Mouse (Mus musculus): ENCODE results near the gene Gm47985. TPM values are rescaled to one million over a fixed set of nuclear protein-coding genes. Genes with fewer than 3 reads are reported as not detected.
"Not testable (repeated sequence)": the region's sequence is repeated elsewhere in the genome, so short reads cannot be mapped to it uniquely, and the experiment has no call there.

The Gm47985 gene
- not detected for total RNA-seq (2021)
- long read RNA-seq, experiment 1: 0 reads
- long read RNA-seq, experiment 2: 0 reads

GRCm38 (mm10) chr1:151182266-151182665, at the start of gene Gm47985:
Gene Gm47985, plus strand, starts transcription at chr1:151182537.
- not testable (repeated sequence) for DNase-seq

DNA sequence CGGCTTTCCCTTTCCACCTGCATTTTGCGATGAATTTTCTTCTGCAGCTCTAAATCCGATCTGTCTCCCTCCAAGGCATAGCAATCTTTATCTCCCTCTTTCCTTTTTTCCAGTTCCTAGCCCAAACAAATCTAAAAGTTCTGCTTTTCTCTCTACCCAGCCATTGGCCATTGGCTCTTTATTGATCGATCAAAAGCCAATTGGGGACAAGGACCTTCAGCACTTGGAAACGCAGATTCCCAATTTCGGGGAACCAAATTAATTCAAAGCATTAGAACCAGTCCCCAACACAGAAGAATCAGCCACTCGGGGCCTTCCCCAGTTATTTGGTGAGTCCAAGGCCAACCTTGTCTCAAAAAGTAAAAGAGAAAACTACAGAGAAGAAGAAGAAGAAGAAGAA, 49.7 kb upstream of the Gm47985 start:
- no peak for DNase-seq

DNA sequence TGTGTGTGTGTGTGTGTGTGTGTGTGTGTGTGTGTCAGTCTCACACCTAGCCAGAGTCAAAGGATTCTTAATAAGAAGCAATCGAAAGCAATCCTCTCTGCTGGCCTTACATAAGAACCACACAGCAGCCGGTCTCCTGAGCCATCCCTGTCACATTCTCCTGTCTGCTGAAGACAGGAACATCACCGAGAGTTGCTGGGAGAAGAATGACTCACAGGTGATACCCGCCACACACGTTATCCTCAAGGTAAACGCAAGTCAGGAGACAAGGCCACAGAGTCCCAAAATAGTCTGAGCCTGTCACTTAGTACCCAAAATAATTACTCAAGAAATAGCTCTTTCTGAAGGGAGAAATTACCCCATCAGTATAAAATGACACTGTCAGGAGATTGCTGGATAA, 43.9 kb upstream of the Gm47985 start:
- peak in 1 of 2 experiments; percentile 11 for DNase-seq

DNA sequence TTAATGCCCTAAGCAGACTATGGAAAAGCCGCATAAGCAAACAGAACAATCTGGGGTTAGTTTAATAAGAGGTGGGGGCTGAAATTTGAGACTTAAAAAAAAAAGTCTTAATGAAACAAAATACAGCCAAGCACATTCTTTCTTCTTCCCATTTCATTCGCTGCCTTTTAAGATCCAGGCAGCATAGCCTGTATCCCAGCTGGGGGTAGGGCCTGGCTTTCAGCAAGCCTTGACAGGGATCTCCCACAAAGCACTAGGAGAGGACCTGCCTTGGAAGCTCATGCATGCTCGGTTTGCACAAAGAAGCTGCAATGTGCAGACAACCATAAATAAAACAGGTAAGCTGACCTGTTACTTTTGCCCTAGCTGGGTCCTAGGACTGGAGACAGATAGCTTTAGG, 41.4 kb upstream of the Gm47985 start:
- no peak for DNase-seq

DNA sequence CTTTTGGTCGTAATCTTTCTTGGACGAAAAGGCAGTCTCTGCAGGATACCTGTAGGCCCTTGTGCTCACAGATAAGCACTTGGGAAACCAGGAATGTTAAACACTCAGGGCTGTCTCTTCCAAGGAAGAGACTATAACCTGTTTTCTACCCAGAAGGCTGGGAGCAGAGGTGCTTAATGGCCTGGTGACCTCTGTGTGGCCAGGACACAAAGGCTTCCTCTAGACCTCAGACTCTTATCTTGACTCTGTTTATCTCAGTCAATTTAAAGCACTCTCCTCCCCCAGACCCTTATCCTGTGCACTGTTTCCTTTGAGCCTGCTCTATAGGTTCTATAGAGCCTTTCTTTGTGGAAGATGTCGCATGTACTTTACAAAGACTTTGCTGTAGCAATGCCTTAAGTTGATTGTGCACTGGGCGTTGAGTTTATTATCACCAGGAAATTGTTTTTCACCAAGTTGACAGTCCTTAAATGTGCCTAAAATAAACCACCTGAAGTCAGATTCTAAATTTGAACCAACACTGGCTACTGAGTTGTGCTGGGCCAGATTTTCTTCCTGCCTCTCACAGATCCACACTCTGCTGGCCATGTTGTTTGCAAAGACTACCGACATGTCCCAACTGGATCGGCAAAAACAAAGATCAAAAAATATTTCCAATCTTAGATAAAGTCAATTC, 37.7 kb upstream of the Gm47985 start:
- DNase-seq: no peak

DNA sequence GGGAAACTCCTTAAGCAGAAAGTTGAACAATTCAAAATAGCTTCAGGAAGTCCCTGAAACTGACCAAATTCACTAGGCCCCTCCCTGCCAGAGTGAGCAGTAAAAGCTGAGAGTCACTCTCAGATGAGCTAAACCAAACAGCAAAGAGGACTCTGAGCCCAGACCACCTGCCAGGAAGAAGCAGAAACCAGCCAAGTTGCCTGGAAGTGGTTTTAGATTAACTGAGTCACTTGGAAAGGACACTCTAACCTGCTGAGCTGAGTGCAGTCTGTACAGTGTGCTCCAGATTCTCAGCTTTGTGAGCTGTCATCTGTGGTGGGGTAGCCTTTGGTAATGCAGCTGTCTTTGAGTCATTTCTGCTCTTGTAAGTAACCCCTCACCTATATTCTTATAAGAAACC, 34.5 kb upstream of the Gm47985 start:
- DNase-seq: no peak

- peak; percentile 16 to 20 for DNase-seq
Observed at GRCm38 (mm10) chr1:151150211-151150610, 32.1 kb upstream of the Gm47985 start.

DNA sequence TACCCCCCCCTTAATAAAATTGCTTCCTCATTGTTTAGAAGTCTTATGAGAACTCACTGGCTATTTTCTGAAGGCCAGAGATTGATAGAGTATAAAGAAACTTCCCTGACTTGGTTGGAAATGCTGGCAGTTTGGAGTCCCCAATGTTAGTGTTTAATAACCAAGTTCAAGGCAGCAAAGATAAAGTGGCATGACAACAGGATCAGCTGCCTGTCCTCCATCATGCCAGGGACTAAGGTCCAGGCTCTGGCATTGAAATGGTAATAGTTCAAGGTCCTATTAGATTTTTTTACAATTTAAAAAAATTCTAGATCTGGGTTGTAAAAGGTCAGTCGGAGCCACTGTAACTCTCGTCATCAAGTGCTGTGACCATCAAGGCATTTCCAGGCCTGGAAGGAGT, 31.2 kb upstream of the Gm47985 start:
- peak in 1 of 2 experiments; percentile 36 for DNase-seq

- DNase-seq: no peak
Observed at GRCm38 (mm10) chr1:151153056-151153652, 29.2 kb upstream of the Gm47985 start.

DNA sequence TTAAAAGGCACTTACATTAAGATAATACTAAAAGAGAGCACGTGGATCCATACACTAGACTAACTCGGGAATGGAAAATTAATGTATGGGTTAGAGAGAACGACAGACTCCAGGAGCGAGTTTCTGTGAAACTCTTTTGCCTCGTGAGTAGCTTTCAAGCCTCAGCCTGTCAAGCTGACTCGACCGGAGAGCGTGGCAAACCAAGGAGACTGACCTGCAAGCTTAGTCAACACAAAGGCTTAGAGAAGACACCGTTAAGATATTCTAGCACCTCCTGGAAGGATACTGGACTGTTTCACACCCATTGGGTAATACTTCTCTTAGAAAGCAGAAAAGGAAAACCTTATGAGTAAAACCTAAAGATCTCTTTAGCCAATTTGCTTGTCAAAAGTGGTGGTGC, 28.2 kb upstream of the Gm47985 start:
- not testable (repeated sequence) for DNase-seq

DNA sequence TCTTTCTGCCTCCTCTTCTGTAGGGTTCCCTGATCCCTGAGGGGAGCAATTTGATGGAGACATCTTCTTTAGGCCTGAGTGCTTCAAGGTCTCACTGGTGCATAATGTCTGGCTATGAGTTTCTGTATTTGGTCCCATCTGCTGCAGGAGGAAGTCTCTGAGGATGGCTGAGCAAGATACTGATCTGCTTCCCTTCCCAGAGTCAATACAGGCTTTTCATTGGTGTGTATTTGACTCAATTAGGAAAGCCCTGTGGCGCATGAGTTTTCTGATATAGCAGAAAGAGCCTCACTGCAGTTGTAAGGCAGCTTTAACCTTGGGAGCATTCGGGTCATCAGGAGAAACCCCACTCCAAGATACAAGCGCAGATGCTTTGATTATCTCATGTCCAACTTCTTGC, 26.2 kb upstream of the Gm47985 start:
- DNase-seq: no peak

- no peak for DNase-seq
Observed at GRCm38 (mm10) chr1:151156777-151157632, 25.3 kb upstream of the Gm47985 start.

GRCm38 (mm10) chr1:151157963-151158856, 24.1 kb upstream of the Gm47985 start:
- DNase-seq: no peak

GRCm38 (mm10) chr1:151158857-151159510, 23.4 kb upstream of the Gm47985 start:
- DNase-seq: no peak

DNA sequence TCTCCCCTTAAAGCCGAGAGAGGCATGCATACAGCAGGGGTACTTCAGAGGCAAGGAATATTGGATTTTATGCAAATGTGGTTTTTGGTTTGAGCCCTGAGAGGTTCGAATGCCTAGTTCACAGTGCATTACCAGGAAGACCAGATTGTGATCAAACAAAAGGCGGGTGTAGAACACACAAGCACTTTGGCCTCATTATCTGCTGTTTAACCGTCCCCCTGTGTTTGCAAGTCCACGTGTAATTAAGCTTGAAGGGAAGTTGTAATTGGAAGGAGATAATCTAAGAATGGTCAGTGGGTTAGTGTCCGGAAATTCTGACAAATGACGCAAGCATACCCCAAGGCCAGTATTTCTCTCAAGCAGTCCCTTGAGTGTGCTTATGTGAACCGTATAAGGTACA, 16.3 kb upstream of the Gm47985 start:
- no peak for DNase-seq

DNA sequence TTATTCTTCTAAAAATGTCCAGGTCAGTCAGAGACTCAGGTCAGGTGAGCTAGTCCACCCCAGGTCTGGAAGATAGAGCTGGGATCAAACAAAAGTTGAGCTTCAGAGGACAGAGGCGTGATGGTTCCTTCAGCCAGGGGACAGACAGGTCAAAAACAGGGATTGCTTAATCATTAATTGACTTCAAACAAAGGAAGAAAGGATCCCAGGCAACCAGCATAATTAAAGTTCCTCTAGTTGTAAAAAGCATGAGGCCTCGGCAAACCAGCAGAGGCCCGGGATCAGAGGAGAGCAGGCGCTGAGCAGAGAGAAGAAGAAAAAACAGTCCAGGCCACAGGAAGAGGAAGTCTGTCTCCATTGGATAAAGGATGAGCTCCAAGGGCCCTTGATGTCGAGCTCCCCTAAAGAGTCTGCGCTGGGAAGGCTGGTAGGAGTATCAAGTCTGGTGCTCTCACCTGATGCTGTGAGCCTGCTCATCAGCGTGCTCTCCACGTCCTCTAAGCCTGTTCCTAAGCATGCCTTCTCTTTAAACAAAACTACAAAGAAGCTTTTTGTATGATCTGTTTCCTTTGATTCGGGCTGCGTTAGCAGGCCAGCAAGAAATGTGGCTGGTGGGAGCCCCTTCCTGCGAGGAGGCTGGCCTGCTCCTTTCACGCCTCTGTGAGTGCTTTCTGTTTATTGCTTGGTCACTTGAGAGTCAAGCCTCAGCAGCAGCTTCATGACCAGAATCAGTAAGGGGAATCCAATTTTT, 14.9 kb upstream of the Gm47985 start:
- DNase-seq: no peak

DNA sequence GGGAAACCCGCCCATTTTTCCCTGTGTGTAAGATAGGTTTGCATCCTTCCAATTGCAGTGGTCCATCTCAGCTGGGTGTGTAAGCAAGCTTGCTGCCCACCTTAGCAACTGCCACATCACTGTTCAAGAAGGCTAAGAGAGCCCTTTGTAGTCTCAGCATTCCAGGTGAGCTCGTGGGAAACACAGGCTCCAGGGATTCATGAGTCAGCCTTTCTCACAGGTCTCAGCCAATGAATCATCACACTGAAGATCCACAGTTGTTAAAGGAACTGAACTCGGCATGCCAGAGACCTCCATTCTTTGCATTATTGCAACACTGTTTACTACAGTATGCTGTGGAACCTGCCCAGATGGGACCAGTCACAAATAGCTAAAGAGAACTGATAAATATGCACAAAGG, 13.7 kb upstream of the Gm47985 start:
- DNase-seq: no peak

DNA sequence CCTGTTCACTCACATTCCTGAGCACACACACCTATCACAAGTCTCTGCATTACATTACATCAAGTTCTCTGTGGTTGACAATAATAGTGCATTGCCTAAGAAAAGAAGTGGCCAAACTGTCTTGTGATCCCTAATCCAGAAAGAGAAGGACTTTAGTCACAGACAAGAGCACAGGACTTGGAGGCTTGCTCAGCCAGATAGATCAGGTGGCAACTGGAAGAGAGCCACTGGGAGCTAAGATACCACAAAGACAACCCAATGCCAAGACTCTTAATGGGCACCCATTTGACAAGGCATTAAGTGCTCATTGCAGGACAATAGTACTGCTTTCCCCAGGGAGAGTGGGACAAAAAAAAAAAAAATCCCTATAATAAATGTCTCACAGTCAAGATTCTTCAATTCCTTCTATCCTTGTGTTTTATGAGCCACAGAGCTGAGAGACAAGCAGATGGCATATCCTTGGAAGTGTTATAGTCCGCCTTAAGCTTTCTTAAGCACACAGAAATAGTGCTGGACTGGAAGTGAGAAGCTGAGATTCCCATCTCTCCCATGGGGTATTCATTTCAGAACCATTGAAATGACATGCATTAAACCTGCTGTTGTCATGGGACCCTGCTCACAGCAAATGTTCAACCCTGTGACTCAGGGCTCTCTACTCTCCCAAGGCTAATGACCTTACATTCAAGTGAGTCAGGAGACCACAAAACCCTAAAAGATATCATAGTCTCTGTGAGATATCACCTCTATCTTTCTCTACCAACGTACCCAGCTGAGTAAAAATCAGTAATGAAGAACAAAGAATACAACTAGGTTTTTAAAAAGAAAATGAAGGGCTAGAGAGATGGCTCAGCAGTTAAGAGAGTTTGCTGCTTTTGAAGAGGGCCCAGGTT, 10.5 kb upstream of the Gm47985 start:
- DNase-seq: peak in 1 of 2 experiments; percentile 14

Measured in adrenal gland, postnatal 36 days (tissue).